Mouse (Mus musculus): Measurements from ENCODE around the gene Samhd1.

DNA sequence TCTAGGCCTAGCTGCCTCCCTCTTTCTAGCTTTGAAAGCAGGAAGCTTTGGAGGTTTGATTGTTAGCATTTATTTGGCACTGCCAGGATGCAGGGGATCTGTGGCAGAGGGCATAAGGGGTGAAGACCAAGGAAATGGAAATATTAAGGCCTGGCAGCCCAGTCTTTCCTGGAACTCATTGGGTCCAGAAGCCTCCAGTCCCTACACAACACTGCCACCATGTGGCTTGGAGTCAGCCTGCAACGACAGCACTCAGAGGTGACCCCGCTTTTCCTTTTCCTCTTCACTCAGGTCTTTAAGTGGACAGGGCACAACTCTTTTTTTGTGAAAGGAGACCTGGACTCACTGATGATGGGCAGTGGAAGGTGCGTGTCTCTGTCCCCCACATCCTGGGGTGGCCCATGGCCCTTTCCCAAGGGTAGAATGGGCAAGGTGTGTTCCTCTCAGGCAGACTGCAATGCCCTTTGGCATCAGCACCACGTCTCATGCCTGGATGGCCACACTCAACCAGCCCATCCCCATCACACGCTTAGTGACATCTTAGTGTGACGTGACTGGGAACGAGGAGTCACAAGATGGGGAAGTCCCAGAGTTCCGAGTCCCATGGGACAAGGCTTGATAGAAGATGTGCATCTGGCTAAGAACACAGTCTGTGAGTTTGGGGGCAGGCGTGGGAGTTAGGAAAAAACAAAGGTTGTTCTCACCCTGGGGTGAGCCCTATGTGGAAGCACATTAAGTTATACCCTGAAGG is 39.9 kb downstream of the Samhd1 start:
- TF ChIP-seq GATA1 (IDR thresholded peaks at IDR 0.05; ENCODE audit: low read length) (no peak), TAL1 (IDR thresholded peaks at IDR 0.05; ENCODE audit: low read length) (no peak)

Measured in erythroblast, embryonic 14.5 days (primary cell).